Mouse (Mus musculus) activated CD4-positive, CD25-positive, alpha-beta regulatory T cell, adult 4 months (primary cell): ENCODE results near the gene Zbtb4. TPM values are rescaled to one million over a fixed set of nuclear protein-coding genes. Genes with fewer than 3 reads are reported as not detected.
"Not testable (repeated sequence)": the region's sequence is repeated elsewhere in the genome, so short reads cannot be mapped to it uniquely, and the experiment has no call there.

Experiments used
- ATAC-seq: one replicate; pipeline ENCODE4 v1.8.0; 2017
- polyA plus RNA-seq, 2 experiments: library from polyadenylated mRNA; unstranded; fragments of 100-300 nt; shearing (Covaris generic); gene quantifications; one replicate each; pipeline ENCODE4 v1.2.1; 2017

Zbtb4 gene
- 1 to 10 TPM; 7.8 to 8.1 TPM for polyA plus RNA-seq

- ATAC-seq = peak; percentile 33
These were observed at the start of gene Zbtb4 for GRCm38 (mm10) chr11:69765221-69766125. Gene Zbtb4 (plus strand): TSS chr11:69765912.

GRCm38 (mm10) chr11:69715929-69716328 lies 49.8 kb upstream of the Zbtb4 start:
- ATAC-seq = no peak

GRCm38 (mm10) chr11:69716953-69717352 lies 48.8 kb upstream of the Zbtb4 start:
- no peak for ATAC-seq

- ATAC-seq = no peak
These were observed 47.1 kb upstream of the Zbtb4 start for GRCm38 (mm10) chr11:69718661-69719060.

GRCm38 (mm10) chr11:69719423-69719822 lies 46.3 kb upstream of the Zbtb4 start:
- ATAC-seq = no peak

GRCm38 (mm10) chr11:69720852-69721251 lies 44.9 kb upstream of the Zbtb4 start:
- no peak for ATAC-seq

GRCm38 (mm10) chr11:69723074-69723473 lies 42.6 kb upstream of the Zbtb4 start:
- no peak for ATAC-seq

- no peak for ATAC-seq
These were observed 39.8 kb upstream of the Zbtb4 start for GRCm38 (mm10) chr11:69725951-69726350.

- no peak for ATAC-seq
These were observed 36.6 kb upstream of the Zbtb4 start for GRCm38 (mm10) chr11:69729063-69729462.

- not testable (repeated sequence) for ATAC-seq
These were observed 34.3 kb upstream of the Zbtb4 start for GRCm38 (mm10) chr11:69731408-69731807.

- no peak for ATAC-seq
These were observed 14.1 kb upstream of the Zbtb4 start for GRCm38 (mm10) chr11:69751635-69752034.

- ATAC-seq = no peak
These were observed 13.0 kb upstream of the Zbtb4 start for GRCm38 (mm10) chr11:69752686-69753085.

- ATAC-seq = no peak
These were observed 11.5 kb upstream of the Zbtb4 start for GRCm38 (mm10) chr11:69754233-69754632.

GRCm38 (mm10) chr11:69754701-69755100 lies 11.0 kb upstream of the Zbtb4 start:
- no peak for ATAC-seq

- peak; percentile 15 for ATAC-seq
These were observed 8.2 kb upstream of the Zbtb4 start for GRCm38 (mm10) chr11:69757303-69758089.

GRCm38 (mm10) chr11:69758090-69758456 lies 7.6 kb upstream of the Zbtb4 start:
- ATAC-seq = peak; percentile 24

- ATAC-seq = peak; percentile 63
These were observed 7.2 kb upstream of the Zbtb4 start, which contains the start of gene Polr2a for GRCm38 (mm10) chr11:69758478-69758970. Gene Polr2a (minus strand): TSS chr11:69758637.

GRCm38 (mm10) chr11:69758971-69759721 lies 6.6 kb upstream of the Zbtb4 start:
- peak; percentile 59 for ATAC-seq

- no peak for ATAC-seq
These were observed 5.4 kb upstream of the Zbtb4 start for GRCm38 (mm10) chr11:69760160-69760900.

GRCm38 (mm10) chr11:69760901-69761200 lies 4.9 kb upstream of the Zbtb4 start:
- ATAC-seq = no peak

- no peak for ATAC-seq
These were observed 3.8 kb upstream of the Zbtb4 start, which contains the start of gene Slc35g3 for GRCm38 (mm10) chr11:69761868-69762267. Gene Slc35g3 (minus strand): TSS chr11:69761968.

GRCm38 (mm10) chr11:69763551-69763950 lies 2.2 kb upstream of the Zbtb4 start:
- no peak for ATAC-seq
